Mouse (Mus musculus) embryonic facial prominence, embryonic 12.5 days (tissue): ENCODE data around the gene Duoxa1. TPM values are rescaled to one million over a fixed set of nuclear protein-coding genes. Genes with fewer than 3 reads are reported as not detected.

Source experiments
- ATAC-seq: fragments of 200-750 bp; cut with Nextera tagmentation; 2 replicates; pipeline ENCODE4 v1.8.0; 2017; ENCODE audit not compliant: insufficient number of reproducible peaks, insufficient read depth, low FRiP score, low TSS enrichment
- H3K27ac ChIP-seq: fragments of 300-500 bp; sonication (generic); 2 replicates; pipeline ENCODE4 v1.5.1; 2016; ENCODE audit warnings: mild to moderate bottlenecking
- H3K27me3 ChIP-seq: fragments of 300-500 bp; sonication (generic); 2 replicates; pipeline ENCODE4 v1.6.1; 2016; ENCODE audit warnings: mild to moderate bottlenecking, moderate library complexity
- H3K36me3 ChIP-seq: fragments of 300-500 bp; sonication (generic); 2 replicates; pipeline ENCODE4 v1.6.1; 2016; ENCODE audit warnings: mild to moderate bottlenecking
- H3K4me1 ChIP-seq: fragments of 300-500 bp; sonication (generic); 2 replicates; pipeline ENCODE4 v1.6.1; 2016
- H3K4me2 ChIP-seq: fragments of 300-500 bp; sonication (generic); replicated peaks from 2 replicates; pipeline ENCODE4 v1.6.1; 2016; ENCODE audit warnings: mild to moderate bottlenecking, moderate library complexity
- H3K4me3 ChIP-seq: fragments of 300-500 bp; sonication (generic); 2 replicates; pipeline ENCODE4 v1.5.1; 2016; ENCODE audit warnings: mild to moderate bottlenecking
- H3K9ac ChIP-seq: fragments of 300-500 bp; sonication (generic); 2 replicates; pipeline ENCODE4 v1.6.1; 2016; ENCODE audit warnings: mild to moderate bottlenecking, moderate library complexity
- H3K9me3 ChIP-seq: fragments of 300-500 bp; sonication (generic); 2 replicates; pipeline ENCODE4 v1.6.1; 2016; ENCODE audit warnings: mild to moderate bottlenecking, moderate library complexity
- WGBS: fragments of 180-500 bp; shearing (Covaris S2); methylation state at CpG from one replicate; pipeline ENCODE4 v1.1.7; 2016; 5-methylcytosine and 5-hydroxymethylcytosine counted together
- polyA plus RNA-seq: library from polyadenylated mRNA; unstranded; fragments of >200 nt; fragmentation: Nextera tagmentation; extraction: Ambion mirVana; gene quantifications from 2 replicates; pipeline ENCODE4 v1.2.1, GENCODE M21; 2016

Duoxa1 gene
- polyA plus RNA-seq, 1 experiment from 2014 or later: 0.70 TPM

DNA sequence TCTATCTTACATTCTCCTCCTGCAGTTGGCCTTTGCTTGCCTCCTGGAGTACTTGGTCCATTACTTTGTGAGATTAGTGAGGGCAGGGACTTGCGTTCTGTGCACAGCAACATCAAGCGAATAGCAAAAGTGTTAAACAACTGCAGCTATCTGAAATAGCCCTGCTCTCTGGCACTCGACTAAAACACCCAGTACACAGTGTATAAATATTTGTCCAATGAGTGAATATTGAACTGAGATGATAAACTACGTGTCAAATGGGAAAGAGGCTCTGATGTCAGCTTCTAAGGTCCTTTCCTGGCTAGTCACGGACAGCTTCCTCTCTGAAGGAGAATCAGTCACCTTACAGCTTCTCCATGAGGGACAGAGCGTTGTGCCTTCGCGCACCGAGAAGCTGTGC, 29.4 kb downstream of the Duoxa1 start:
- H3K4me3 ChIP-seq: no peak overlapping the region
- no peak overlapping the region for H3K4me2 ChIP-seq
- no peak for ATAC-seq
- 87% methylated on average over 9 of the region's 9 CpGs for WGBS
- H3K27ac ChIP-seq: no peak overlapping the region
- no peaks in the 10 kb centered on the region for H3K36me3 ChIP-seq
- no peaks in the 10 kb centered on the region for H3K9me3 ChIP-seq
- no peak overlapping the region for H3K9ac ChIP-seq
- H3K27me3 ChIP-seq: no peaks in the 10 kb centered on the region
- H3K4me1 ChIP-seq: no peaks in the 10 kb centered on the region

- Histone ChIP-seq H3K4me3 (no peak overlapping the region), H3K9me3 (no peaks in the 10 kb centered on the region), H3K27me3 (no peaks in the 10 kb centered on the region), H3K4me2 (no peak overlapping the region), H3K36me3 (no peaks in the 10 kb centered on the region), H3K9ac (no peak overlapping the region), H3K27ac (no peak overlapping the region), H3K4me1 (no peaks in the 10 kb centered on the region)
- ATAC-seq: no peak
- 78% methylated on average over 3 of the region's 3 CpGs for WGBS
Observed at GRCm38 (mm10) chr2:122278769-122279168, 34.8 kb downstream of the Duoxa1 start.

GRCm38 (mm10) chr2:122266407-122267193, 46.9 kb downstream of the Duoxa1 start:
- 0 out of 2 replicates have a peak, but pooled peaks cover 3% of the 10 kb centered on the region for H3K4me1 ChIP-seq
- H3K27ac ChIP-seq: no peak overlapping the region
- H3K4me2 ChIP-seq: no peak overlapping the region
- no peaks in the 10 kb centered on the region for H3K27me3 ChIP-seq
- H3K9ac ChIP-seq: no peak overlapping the region
- no peak for ATAC-seq
- no peak overlapping the region for H3K4me3 ChIP-seq
- H3K9me3 ChIP-seq: no peaks in the 10 kb centered on the region
- WGBS: 93% methylated on average over 7 of the region's 7 CpGs
- H3K36me3 ChIP-seq: no peaks in the 10 kb centered on the region

- Histone ChIP-seq H3K4me1 (0 out of 2 replicates have a peak, but pooled peaks cover 3% of the 10 kb centered on the region), H3K27me3 (no peaks in the 10 kb centered on the region), H3K9me3 (no peaks in the 10 kb centered on the region), H3K4me2 (no peak overlapping the region), H3K9ac (no peak overlapping the region), H3K27ac (no peak overlapping the region), H3K4me3 (no peak overlapping the region), H3K36me3 (no peaks in the 10 kb centered on the region)
- 63% methylated on average over 3 of the region's 3 CpGs for WGBS
- ATAC-seq: no peak; the same call in 1 of the 2 replicates
Observed at GRCm38 (mm10) chr2:122264690-122265089, 48.8 kb downstream of the Duoxa1 start.

- 80% methylated on average over 5 of the region's 5 CpGs for WGBS
- no peak overlapping the region for H3K4me3 ChIP-seq
- no peak overlapping the region for H3K9ac ChIP-seq
- no peak overlapping the region for H3K4me2 ChIP-seq
- no peaks in the 10 kb centered on the region for H3K9me3 ChIP-seq
- H3K4me1 ChIP-seq: 0 out of 2 replicates have a peak, but pooled peaks cover 3% of the 10 kb centered on the region
- H3K27me3 ChIP-seq: no peaks in the 10 kb centered on the region
- no peak overlapping the region for H3K27ac ChIP-seq
- ATAC-seq: no peak
- no peaks in the 10 kb centered on the region for H3K36me3 ChIP-seq
Observed at GRCm38 (mm10) chr2:122260729-122261128, 52.8 kb downstream of the Duoxa1 start.

DNA sequence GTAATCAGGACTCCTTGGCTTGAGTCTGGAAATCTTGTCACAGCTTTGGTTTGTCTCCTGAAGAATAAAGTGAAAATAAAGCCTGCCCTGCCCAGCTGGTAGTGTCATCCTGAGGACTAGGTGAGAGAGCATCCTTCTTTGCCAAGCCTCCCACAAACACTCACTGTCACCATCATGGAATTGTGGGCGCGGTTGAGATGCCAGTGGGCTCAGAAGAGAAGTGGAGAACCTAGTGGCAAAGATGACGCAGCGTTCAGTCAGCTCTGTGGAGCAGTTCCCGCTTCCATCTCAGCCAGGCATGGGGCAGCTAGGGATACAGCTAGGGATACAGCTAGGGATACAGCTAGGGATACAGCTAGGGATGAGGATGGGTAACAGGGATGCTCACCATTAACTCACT, 57.5 kb downstream of the Duoxa1 start:
- Histone ChIP-seq H3K36me3 (no peaks in the 10 kb centered on the region), H3K9ac (no peak overlapping the region), H3K9me3 (no peaks in the 10 kb centered on the region), H3K4me1 (no peaks in the 10 kb centered on the region), H3K4me2 (no peak overlapping the region), H3K4me3 (no peak overlapping the region), H3K27me3 (no peaks in the 10 kb centered on the region), H3K27ac (no peak overlapping the region)
- ATAC-seq: no peak
- 94% methylated on average over 5 of the region's 5 CpGs for WGBS

Other genes starting within 250 kb of the Duoxa1 start
- 11.8 and 12.1 TPM in 2 replicates for gene Spg11, start 195.3 kb downstream of the Duoxa1 start, polyA plus RNA-seq
- gene B2m, start 166.0 kb downstream of the Duoxa1 start, polyA plus RNA-seq: 174 and 181 TPM in 2 replicates
- not detected in 2 replicates for gene Trim69, start 153.0 kb downstream of the Duoxa1 start, polyA plus RNA-seq
- not detected in 2 replicates for gene Patl2, start 127.5 kb downstream of the Duoxa1 start, polyA plus RNA-seq
- not detected in 2 replicates for gene Terb2, start 127.5 kb downstream of the Duoxa1 start, polyA plus RNA-seq
- gene Sord, start 79.0 kb downstream of the Duoxa1 start, polyA plus RNA-seq: 18.9 and 24.9 TPM in 2 replicates
- gene Duox2, start 15.3 kb downstream of the Duoxa1 start, polyA plus RNA-seq: 0.05 and 0.08 TPM in 2 replicates
- not detected in 2 replicates for gene Duoxa2, start 14.8 kb downstream of the Duoxa1 start, polyA plus RNA-seq
- gene Duox1, start 1.9 kb upstream of the Duoxa1 start, polyA plus RNA-seq: 0.24 and 0.32 TPM in 2 replicates
- gene Shf, start 55.4 kb upstream of the Duoxa1 start, polyA plus RNA-seq: 6.5 and 6.9 TPM in 2 replicates
- gene Slc28a2, start 112.7 kb upstream of the Duoxa1 start, polyA plus RNA-seq: 0.12 TPM in 1 of 2 replicates, not detected in the other
- gene Gm14085, start 171.2 kb upstream of the Duoxa1 start, polyA plus RNA-seq: not detected in 2 replicates